Mouse (Mus musculus): ENCODE data around the gene Maml1. TPM values are rescaled to one million over a fixed set of nuclear protein-coding genes. Genes with fewer than 3 reads are reported as not detected.
A peak's percentile ranks its signal among the peaks of the same experiment; 100 is the strongest.
"Not testable (repeated sequence)": the region's sequence is repeated elsewhere in the genome, so short reads cannot be mapped to it uniquely, and the experiment has no call there.

Maml1 gene
- polyA plus RNA-seq, 1 experiment from 2014 or later, result 5.8 TPM

DNA sequence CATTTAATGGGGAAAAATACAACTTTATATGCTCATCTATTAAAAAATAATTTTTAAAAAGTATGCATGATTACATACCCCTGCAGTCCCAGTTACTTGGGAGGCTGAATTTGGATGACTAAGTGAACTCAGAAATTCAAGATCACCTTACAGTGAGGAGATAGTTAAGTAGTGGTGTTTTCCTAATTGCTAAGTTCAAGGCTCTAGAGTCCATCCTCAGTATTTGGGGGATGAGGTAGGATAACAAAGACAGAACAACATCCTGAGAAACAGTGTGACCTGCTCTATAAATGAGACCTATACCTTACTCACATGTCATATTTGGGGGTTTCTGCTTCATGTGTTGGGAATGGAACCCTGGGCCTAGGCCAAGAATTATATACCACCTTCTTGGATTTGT is 30.2 kb upstream of the Maml1 start:
- ATAC-seq (ENCODE audit: insufficient number of reproducible peaks, low FRiP score, low TSS enrichment, low read depth), result no peak
- H3K9me3 ChIP-seq (replicated peaks), result no peaks in the 10 kb centered on the region
- no peak overlapping the region for H3K27ac ChIP-seq (replicated peaks)
- H3K36me3 ChIP-seq, result 0 out of 2 replicates have a peak, but pooled peaks cover 3% of the 10 kb centered on the region
- H3K4me2 ChIP-seq (replicated peaks), result no peak overlapping the region
- H3K4me1 ChIP-seq, result peaks cover 15% of the 10 kb centered on the region
- H3K27me3 ChIP-seq, result no peaks in the 10 kb centered on the region
- H3K4me3 ChIP-seq (replicated peaks), result no peak overlapping the region
- H3K9ac ChIP-seq, result no peak overlapping the region

GRCm38 (mm10) chr11:50321239-50321638 is 29.1 kb upstream of the Maml1 start:
- no peak for ATAC-seq (ENCODE audit: insufficient number of reproducible peaks, low FRiP score, low TSS enrichment, low read depth)
- peaks cover 12% of the 10 kb centered on the region for H3K4me1 ChIP-seq
- 0 out of 2 replicates have a peak, but pooled peaks cover 3% of the 10 kb centered on the region for H3K36me3 ChIP-seq
- no peak overlapping the region for H3K4me2 ChIP-seq (replicated peaks)
- WGBS, result 90% methylated on average over 6 of the region's 6 CpGs
- no peak overlapping the region for H3K9ac ChIP-seq
- no peak overlapping the region for H3K27ac ChIP-seq (replicated peaks)
- no peak overlapping the region for H3K4me3 ChIP-seq (replicated peaks)
- H3K9me3 ChIP-seq (replicated peaks), result no peaks in the 10 kb centered on the region
- no peaks in the 10 kb centered on the region for H3K27me3 ChIP-seq

DNA sequence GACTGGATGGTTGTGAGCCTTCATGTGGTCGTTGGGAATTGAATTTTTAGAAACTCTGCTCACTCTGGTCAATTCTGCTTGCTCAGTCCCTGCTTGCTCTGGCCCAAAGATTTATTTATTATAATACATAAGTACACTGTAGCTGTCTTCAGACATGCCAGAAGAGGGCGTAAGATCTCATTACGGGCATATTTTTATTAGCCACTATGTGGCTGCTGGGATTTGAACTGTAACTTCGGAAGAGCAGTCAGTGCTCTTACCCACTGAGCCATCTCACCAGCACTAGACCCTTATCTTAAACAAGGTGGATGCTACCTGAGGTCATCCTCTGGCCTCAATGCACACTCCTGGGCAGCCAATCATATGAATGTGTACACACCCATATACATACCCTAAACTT is 27.2 kb upstream of the Maml1 start:
- H3K4me3 ChIP-seq (replicated peaks); H3K9me3 ChIP-seq (replicated peaks); H3K4me1 ChIP-seq; ATAC-seq (ENCODE audit: insufficient number of reproducible peaks, low FRiP score, low TSS enrichment, low read depth); H3K36me3 ChIP-seq; H3K9ac ChIP-seq; H3K27me3 ChIP-seq; H3K4me2 ChIP-seq (replicated peaks); H3K27ac ChIP-seq (replicated peaks): not testable (repeated sequence)
- 83% methylated on average over 4 of the region's 4 CpGs for WGBS

- H3K27me3 ChIP-seq, result no peaks in the 10 kb centered on the region
- no peaks in the 10 kb centered on the region for H3K9me3 ChIP-seq (replicated peaks)
- 71% methylated on average over 2 of the region's 2 CpGs for WGBS
- no peak overlapping the region for H3K27ac ChIP-seq (replicated peaks)
- no peak overlapping the region for H3K4me2 ChIP-seq (replicated peaks)
- peaks cover 23% of the 10 kb centered on the region for H3K36me3 ChIP-seq
- ATAC-seq (ENCODE audit: insufficient number of reproducible peaks, low FRiP score, low TSS enrichment, low read depth), result no peak
- no peaks in the 10 kb centered on the region for H3K4me1 ChIP-seq
- no peak overlapping the region for H3K9ac ChIP-seq
- no peak overlapping the region for H3K4me3 ChIP-seq (replicated peaks)
Measured at GRCm38 (mm10) chr11:50312803-50313202, 20.7 kb upstream of the Maml1 start.

- H3K4me2 ChIP-seq (replicated peaks), result no peak overlapping the region
Measured at GRCm38 (mm10) chr11:50303406-50303805, 11.3 kb upstream of the Maml1 start.

GRCm38 (mm10) chr11:50291321-50292165 is 568 bp downstream of the Maml1 start:
- no peaks in the 10 kb centered on the region for H3K9me3 ChIP-seq (replicated peaks)
- peaks cover 26% of the 10 kb centered on the region for H3K36me3 ChIP-seq
- H3K27me3 ChIP-seq, result no peaks in the 10 kb centered on the region
- H3K9ac ChIP-seq, result peak overlapping the region; percentile 98
- under 1% methylated on average over 77 of the region's 85 CpGs for WGBS
- ATAC-seq (ENCODE audit: insufficient number of reproducible peaks, low FRiP score, low TSS enrichment, low read depth), result peak; percentile 82
- peak overlapping the region; percentile 61 for H3K4me2 ChIP-seq (replicated peaks)
- peaks cover 21% of the 10 kb centered on the region for H3K4me1 ChIP-seq
- peak overlapping the region; percentile 98 for H3K27ac ChIP-seq (replicated peaks)
- H3K4me3 ChIP-seq (replicated peaks), result peak overlapping the region; percentile 83

More at GRCm38 (mm10) chr11:50303406-50303805, 11.3 kb upstream of the Maml1 start:
- H3K27me3 ChIP-seq, result no peaks in the 10 kb centered on the region
- no peak for ATAC-seq (ENCODE audit: insufficient number of reproducible peaks, low FRiP score, low TSS enrichment, low read depth)
- H3K36me3 ChIP-seq, result peaks cover 90% of the 10 kb centered on the region
- H3K27ac ChIP-seq (replicated peaks), result no peak overlapping the region
- WGBS, result 98% methylated on average over 2 of the region's 2 CpGs
- no peak overlapping the region for H3K9ac ChIP-seq
- H3K4me3 ChIP-seq (replicated peaks), result no peak overlapping the region
- H3K9me3 ChIP-seq (replicated peaks), result no peaks in the 10 kb centered on the region
- no peaks in the 10 kb centered on the region for H3K4me1 ChIP-seq

DNA sequence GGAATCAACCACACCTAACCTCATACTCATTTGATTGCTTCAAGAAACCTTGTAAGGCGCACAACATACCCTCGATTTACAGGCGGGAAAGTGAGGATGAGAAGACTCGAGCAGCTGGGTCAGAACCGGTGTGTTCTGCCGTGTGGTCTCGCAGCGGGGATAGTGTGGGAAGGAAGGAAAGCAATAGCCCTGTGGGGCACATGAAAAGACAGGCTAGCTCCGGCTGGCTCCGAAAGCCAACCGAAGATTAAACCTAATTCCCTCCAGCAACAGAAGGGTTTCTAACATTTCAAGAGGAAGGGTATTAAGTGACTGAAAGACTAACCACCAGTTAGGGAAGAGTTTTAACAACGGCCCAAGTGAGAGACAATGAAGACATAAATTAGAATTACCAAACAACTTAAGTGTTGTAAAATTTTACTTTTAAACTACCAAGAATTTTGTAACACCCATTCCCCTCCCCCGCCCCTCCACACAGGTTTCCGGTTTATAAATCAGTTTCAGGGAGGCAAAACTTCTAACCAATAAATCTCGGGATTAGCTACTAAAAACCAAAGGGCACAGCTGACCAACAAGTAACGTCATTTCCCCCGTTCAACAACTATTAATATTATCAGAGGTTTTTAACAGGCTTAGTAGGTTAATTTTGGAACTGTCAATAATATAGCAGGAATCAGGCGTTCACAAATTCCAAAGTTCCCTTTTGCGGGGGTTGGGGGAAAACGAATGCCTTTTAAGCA is 1.5 kb downstream of the Maml1 start:
- H3K9ac ChIP-seq, result peak overlapping the region; percentile 98
- H3K27ac ChIP-seq (replicated peaks), result peak overlapping the region; percentile 98
- WGBS, result 2% methylated on average over 20 of the region's 20 CpGs

DNA sequence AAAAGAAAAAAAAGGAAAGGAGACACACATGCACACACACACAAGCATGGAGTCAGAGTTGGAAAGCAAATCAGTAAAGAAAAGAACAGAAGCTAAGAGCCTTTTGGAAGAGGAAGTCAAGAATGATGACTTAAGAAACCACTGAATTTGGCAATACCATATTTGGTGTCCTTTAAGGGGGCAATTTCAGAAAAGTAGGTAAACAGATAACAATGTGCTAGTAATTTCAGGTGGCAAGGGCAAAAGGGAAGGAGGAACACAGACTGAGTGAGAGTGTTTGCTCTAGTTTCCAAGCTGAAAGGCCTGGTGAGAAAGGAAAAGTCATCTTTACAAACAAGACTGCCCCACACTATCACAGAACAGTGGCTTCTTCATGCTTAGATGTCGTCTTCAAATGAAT is 5.7 kb downstream of the Maml1 start:
- ATAC-seq (ENCODE audit: insufficient number of reproducible peaks, low FRiP score, low TSS enrichment, low read depth), result no peak
- WGBS, result 81% methylated on average over 1 of the region's 1 CpGs
- H3K4me2 ChIP-seq (replicated peaks), result no peak overlapping the region
- no peak overlapping the region for H3K9ac ChIP-seq
- H3K4me1 ChIP-seq, result peaks cover 17% of the 10 kb centered on the region
- H3K27me3 ChIP-seq, result no peaks in the 10 kb centered on the region
- H3K27ac ChIP-seq (replicated peaks), result no peak overlapping the region
- no peaks in the 10 kb centered on the region for H3K9me3 ChIP-seq (replicated peaks)
- H3K4me3 ChIP-seq (replicated peaks), result no peak overlapping the region
- peaks cover 3% of the 10 kb centered on the region; the same call in 1 of the 2 replicates for H3K36me3 ChIP-seq

More for the DNA sequence above, 1.5 kb downstream of the Maml1 start:
- peaks cover 21% of the 10 kb centered on the region; the same call in 1 of the 2 replicates for H3K36me3 ChIP-seq
- ATAC-seq (ENCODE audit: insufficient number of reproducible peaks, low FRiP score, low TSS enrichment, low read depth), result no peak
- H3K9me3 ChIP-seq (replicated peaks), result no peaks in the 10 kb centered on the region
- H3K4me3 ChIP-seq (replicated peaks), result peak overlapping the region; percentile 83
- peak overlapping the region; percentile 61 for H3K4me2 ChIP-seq (replicated peaks)
- H3K4me1 ChIP-seq, result peaks cover 21% of the 10 kb centered on the region
- H3K27me3 ChIP-seq, result no peaks in the 10 kb centered on the region

DNA sequence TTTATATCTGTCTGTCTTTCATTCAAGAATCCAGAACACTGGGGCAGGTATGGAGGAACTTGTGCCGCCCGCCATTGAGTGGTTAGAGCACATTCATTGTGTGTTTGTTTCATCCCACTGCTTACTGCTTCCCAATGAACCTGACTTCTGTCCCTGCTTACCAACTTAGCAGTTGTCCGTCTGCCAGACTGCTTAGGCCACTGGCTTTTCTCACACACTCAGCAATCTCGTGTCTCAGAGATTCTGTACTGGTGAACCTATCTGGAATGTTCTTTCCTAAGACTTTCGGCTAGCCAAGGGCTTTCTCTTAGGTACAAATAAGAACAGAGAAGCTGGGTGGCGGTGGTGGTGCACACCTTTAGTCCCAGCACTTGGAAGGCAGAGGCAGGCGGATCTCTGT is 6.4 kb downstream of the Maml1 start:
- no peaks in the 10 kb centered on the region for H3K27me3 ChIP-seq
- H3K27ac ChIP-seq (replicated peaks), result no peak overlapping the region
- H3K9me3 ChIP-seq (replicated peaks), result no peaks in the 10 kb centered on the region
- peaks cover 6% of the 10 kb centered on the region; the same call in 1 of the 2 replicates for H3K36me3 ChIP-seq
- ATAC-seq (ENCODE audit: insufficient number of reproducible peaks, low FRiP score, low TSS enrichment, low read depth), result no peak
- no peak overlapping the region for H3K4me3 ChIP-seq (replicated peaks)
- H3K4me1 ChIP-seq, result peaks cover 17% of the 10 kb centered on the region
- 92% methylated on average over 7 of the region's 7 CpGs for WGBS
- no peak overlapping the region for H3K4me2 ChIP-seq (replicated peaks)
- no peak overlapping the region for H3K9ac ChIP-seq

GRCm38 (mm10) chr11:50285263-50285662 is 6.8 kb downstream of the Maml1 start:
- H3K27me3 ChIP-seq, result no peaks in the 10 kb centered on the region
- no peak overlapping the region for H3K27ac ChIP-seq (replicated peaks)
- H3K36me3 ChIP-seq, result peaks cover 9% of the 10 kb centered on the region; the same call in 1 of the 2 replicates
- H3K4me2 ChIP-seq (replicated peaks), result no peak overlapping the region
- WGBS, result 83% methylated on average over 5 of the region's 5 CpGs
- H3K4me1 ChIP-seq, result peaks cover 15% of the 10 kb centered on the region
- H3K9me3 ChIP-seq (replicated peaks), result no peaks in the 10 kb centered on the region
- no peak overlapping the region for H3K9ac ChIP-seq
- no peak for ATAC-seq (ENCODE audit: insufficient number of reproducible peaks, low FRiP score, low TSS enrichment, low read depth)
- H3K4me3 ChIP-seq (replicated peaks), result no peak overlapping the region

DNA sequence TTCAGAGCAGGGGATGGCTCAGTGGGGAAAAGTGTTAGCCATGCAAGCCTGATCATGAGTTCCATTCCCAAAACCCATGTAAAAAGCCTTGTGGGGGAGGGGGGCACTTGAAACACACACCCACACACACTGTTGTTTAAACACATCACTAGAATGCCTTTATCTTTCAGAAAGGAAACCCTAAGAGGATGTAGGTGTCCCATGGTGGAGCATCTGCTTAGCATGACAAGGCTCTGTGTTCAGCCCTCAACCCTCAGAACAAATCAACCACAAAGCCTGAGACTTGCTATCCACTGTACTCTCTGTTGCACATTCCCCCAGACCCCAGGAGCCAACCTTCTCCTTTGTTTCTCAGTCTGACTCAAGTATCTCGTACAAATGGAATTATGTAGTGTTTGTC is 12.1 kb downstream of the Maml1 start:
- 67% methylated on average over 1 of the region's 1 CpGs for WGBS
- H3K27ac ChIP-seq (replicated peaks), result no peak overlapping the region
- no peak overlapping the region for H3K4me3 ChIP-seq (replicated peaks)
- no peak overlapping the region for H3K4me2 ChIP-seq (replicated peaks)
- no peak for ATAC-seq (ENCODE audit: insufficient number of reproducible peaks, low FRiP score, low TSS enrichment, low read depth)
- H3K4me1 ChIP-seq, result peaks cover 13% of the 10 kb centered on the region; the same call in 1 of the 2 replicates
- no peak overlapping the region for H3K9ac ChIP-seq
- H3K36me3 ChIP-seq, result 0 out of 2 replicates have a peak, but pooled peaks cover 10% of the 10 kb centered on the region
- H3K9me3 ChIP-seq (replicated peaks), result no peaks in the 10 kb centered on the region
- no peaks in the 10 kb centered on the region for H3K27me3 ChIP-seq
